Mouse (Mus musculus) heart, adult 2 months (tissue): ENCODE results near the gene Kctd8.

Experiments used
- EP300 ChIP-seq: fragments of 200-500 bp; IDR thresholded peaks from 2 replicates; pipeline ENCODE4 v1.6.1; 2011; ENCODE audit warnings: low read depth, low read length, control low read depth; ENCODE audit not compliant: insufficient read depth
- POLR2A ChIP-seq: fragments of 200-500 bp; IDR thresholded peaks from 2 replicates; pipeline ENCODE4 v1.6.1; 2011; ENCODE audit warnings: mild to moderate bottlenecking, low read depth, low read length, control low read depth; ENCODE audit not compliant: insufficient read depth

DNA sequence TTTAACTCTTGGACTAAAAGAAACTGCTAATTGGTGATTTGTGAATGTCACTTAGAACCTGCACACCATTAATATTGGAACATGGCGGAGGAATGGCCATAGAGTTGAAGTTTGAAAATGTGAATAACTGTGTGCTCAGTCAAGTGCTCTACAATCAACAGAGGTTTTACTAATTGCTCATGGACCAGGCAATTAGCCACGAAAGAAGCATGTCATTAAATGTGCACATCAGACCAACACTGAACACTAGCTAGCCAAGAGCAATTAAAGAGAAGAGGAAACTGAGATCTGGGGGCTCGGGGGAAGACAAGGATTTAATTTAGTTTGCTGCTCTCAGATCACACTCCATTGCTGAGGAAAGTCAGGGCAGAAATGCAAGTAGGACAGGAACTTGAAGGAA, 126.3 kb downstream of the Kctd8 start:
- TF ChIP-seq POLR2A (no peak), EP300 (no peak)
